8 mouse cellular contexts compared by ENCODE assay signal in genomic region chr19:49539445-49540407, GRCm38 (mm10).
A peak's percentile ranks its signal among the peaks of the same experiment; 100 is the strongest.
DNase-seq lines count a peak whose midpoint lies in the region; ATAC-seq lines count a peak whose summit lies in the region.

No protein-coding gene starts in this region.

- H3K4me1 ChIP-seq in embryonic facial prominence, embryonic 14.5 days (ENCODE audit: control insufficient read depth, insufficient read depth, low read length) = no peaks in the 10 kb centered on the region
- H3K4me1 ChIP-seq in liver, embryonic 12.5 days = no peaks in the 10 kb centered on the region

- no peak; the same call in 1 of the 2 replicates for ATAC-seq in embryonic facial prominence, embryonic 14.5 days (ENCODE audit: low read depth)
- ATAC-seq in megakaryocyte, adult 5-6 weeks (ENCODE audit: poor library complexity, severe bottlenecking) = no peak
- ATAC-seq in liver, embryonic 12.5 days = no peak

- intact Hi-C loops in heart, postnatal 25 days (cut with DNase I) = no loop called here

- peak; percentile 43 for DNase-seq in right cerebral cortex, adult 18-20 months
- no peak for DNase-seq in right cerebral cortex, postnatal 36 days (ENCODE audit: low spot score in 2 of 2)
- DNase-seq in embryonic facial prominence, embryonic 14.5 days (ENCODE audit: low spot score) = peak; percentile 39
- DNase-seq in kidney, postnatal 36 days = peak; percentile 2 to 35
- DNase-seq in lung, postnatal 36 days = peak; percentile 4
- DNase-seq in heart, postnatal 25 days (ENCODE audit: low spot score) = no peak

- no peaks in the 10 kb centered on the region for H3K27me3 ChIP-seq in embryonic facial prominence, embryonic 14.5 days (replicated peaks; ENCODE audit: control insufficient read depth, insufficient read depth, low read length)
- H3K27me3 ChIP-seq in liver, embryonic 12.5 days (replicated peaks) = no peaks in the 10 kb centered on the region

- no peak overlapping the region for H3K4me2 ChIP-seq in embryonic facial prominence, embryonic 14.5 days (ENCODE audit: low read depth, low read length)
- no peak overlapping the region for H3K4me2 ChIP-seq in liver, embryonic 12.5 days

- H3K36me3 ChIP-seq in embryonic facial prominence, embryonic 14.5 days (ENCODE audit: control insufficient read depth, insufficient read depth, low read length) = no peaks in the 10 kb centered on the region
- H3K36me3 ChIP-seq in liver, embryonic 12.5 days = no peaks in the 10 kb centered on the region

- H3K27ac ChIP-seq in embryonic facial prominence, embryonic 14.5 days (replicated peaks; ENCODE audit: low read depth, low read length) = no peak overlapping the region
- no peak overlapping the region for H3K27ac ChIP-seq in liver, embryonic 12.5 days

- H3K9ac ChIP-seq in embryonic facial prominence, embryonic 14.5 days (ENCODE audit: low read depth, low read length) = no peak overlapping the region
- H3K9ac ChIP-seq in liver, embryonic 12.5 days = no peak overlapping the region

- WGBS in embryonic facial prominence, embryonic 14.5 days = 61% methylated on average over 13 of the region's 13 CpGs
- 55% methylated on average over 13 of the region's 13 CpGs for WGBS in liver, embryonic 12.5 days (ENCODE audit: insufficient replicate concordance)

- no peak overlapping the region for H3K4me3 ChIP-seq in embryonic facial prominence, embryonic 14.5 days (ENCODE audit: low read depth, low read length)
- H3K4me3 ChIP-seq in liver, embryonic 12.5 days = no peak overlapping the region

- H3K9me3 ChIP-seq in embryonic facial prominence, embryonic 14.5 days (ENCODE audit: control insufficient read depth, low read length) = no peaks in the 10 kb centered on the region
- no peaks in the 10 kb centered on the region for H3K9me3 ChIP-seq in liver, embryonic 12.5 days (replicated peaks)

Comparison
In these comparisons a context has a peak if more than half of its experiments do, and no peak if none do; other contexts are left out.
1. DNase-seq: peak in right cerebral cortex, adult 18-20 months (single experiment), embryonic facial prominence, embryonic 14.5 days (single experiment), kidney, postnatal 36 days (2 of 2) and lung, postnatal 36 days (single experiment); none in right cerebral cortex, postnatal 36 days (0 of 2) and heart, postnatal 25 days (single experiment).